Mouse (Mus musculus): ENCODE measurements at regions not wholly inside any gene's neighbourhood (a gene's known extent, or its start where the extent isn't known, plus 50 kb on each side); places are given as distances from the start of the nearest gene placed in this dataset.

DNA sequence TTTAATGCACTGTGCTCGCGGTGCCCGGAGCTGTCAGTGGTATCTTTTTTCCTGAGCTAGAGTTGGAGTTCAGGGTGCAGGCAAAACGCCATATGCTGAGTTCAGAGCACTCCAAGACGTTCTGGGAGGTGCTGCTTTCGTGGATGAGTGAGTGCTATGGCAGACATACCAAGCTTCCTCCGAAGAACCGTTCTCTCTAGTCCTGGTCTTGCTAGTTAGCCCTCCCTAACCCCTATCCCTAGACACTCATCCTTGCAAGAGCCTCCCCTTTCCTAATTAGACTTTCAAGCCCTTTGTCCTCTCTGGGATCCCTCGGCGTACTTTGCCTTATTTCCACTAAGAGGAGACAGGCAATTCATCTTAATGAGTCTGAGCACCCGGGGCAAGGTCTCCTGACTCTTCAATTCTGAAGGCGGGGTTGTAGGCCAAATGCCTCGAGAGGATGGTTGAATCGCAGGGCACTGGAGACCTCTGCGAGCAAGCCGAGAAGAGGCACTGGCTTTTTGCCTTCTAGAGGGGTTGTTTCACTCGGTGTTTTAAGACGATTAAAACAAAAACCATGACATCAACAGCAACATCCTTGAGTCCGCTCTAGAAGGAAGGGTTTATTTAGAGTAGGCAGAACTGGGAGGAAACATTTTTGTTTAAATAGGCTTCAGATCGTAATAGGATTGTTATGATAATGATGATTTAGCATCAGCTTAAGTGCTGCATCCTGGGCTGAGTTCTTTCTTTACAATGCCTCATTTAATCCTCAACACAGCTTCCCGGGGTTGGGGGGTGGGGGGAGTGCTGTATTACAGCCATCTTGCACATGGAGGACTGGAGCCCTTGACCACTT lies 243.6 kb downstream of the Ndfip2 start:
- no peak overlapping the region for H3K4me3 ChIP-seq (replicated peaks)
- H3K27me3 ChIP-seq (ENCODE audit: control insufficient read depth) = peaks cover 17% of the 10 kb centered on the region
- H3K9me3 ChIP-seq (ENCODE audit: control insufficient read depth, low read length) = peaks cover 3% of the 10 kb centered on the region; the same call in 1 of the 2 replicates
- TF ChIP-seq GATA1 (IDR thresholded peaks at IDR 0.05; ENCODE audit: low read length) = no peak
- no peak for TF ChIP-seq TAL1 (IDR thresholded peaks at IDR 0.05; ENCODE audit: low read length)
- no peaks in the 10 kb centered on the region for H3K4me1 ChIP-seq (ENCODE audit: control insufficient read depth)
- H3K36me3 ChIP-seq (ENCODE audit: control insufficient read depth) = no peaks in the 10 kb centered on the region

DNA sequence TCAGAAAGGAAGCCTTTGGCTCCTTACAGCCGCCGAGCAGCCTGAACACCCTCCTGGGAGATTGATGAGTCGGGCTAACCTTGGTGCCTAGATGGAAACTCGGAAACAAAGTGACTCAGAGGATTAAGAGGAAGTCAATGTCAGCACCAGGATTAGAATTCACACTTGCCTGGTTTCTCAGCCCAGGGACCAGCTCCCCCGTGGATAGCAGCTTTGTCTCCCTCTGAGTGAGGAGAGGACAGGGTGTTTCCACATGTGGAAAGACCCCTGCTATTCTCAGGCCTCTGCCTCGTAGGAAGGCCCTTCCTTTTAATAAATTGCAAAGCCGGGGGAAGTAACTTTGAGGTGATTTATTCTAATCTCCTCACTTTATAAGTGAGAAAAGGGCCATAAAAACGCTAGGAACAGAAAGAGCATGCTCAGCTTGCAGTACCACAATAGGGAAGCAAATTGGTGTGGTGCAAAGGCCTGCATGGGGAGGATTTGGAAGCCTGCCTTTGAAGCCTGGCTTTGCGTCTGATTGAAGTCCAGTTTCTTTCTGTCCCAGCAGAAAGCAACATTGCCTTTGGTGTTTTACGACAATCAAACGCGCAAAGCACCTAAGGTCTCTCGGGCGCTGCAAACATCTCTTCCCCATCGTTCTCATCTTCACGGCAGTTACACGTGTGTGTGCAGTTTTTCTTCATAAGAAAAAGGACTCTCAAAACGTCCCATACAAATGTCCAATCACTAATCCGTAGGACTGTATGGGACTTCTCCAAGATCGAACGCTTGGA lies 242.8 kb downstream of the Ndfip2 start:
- TF ChIP-seq GATA1 (IDR thresholded peaks at IDR 0.05; ENCODE audit: low read length) (no peak), TAL1 (IDR thresholded peaks at IDR 0.05; ENCODE audit: low read length) (no peak)
- Histone ChIP-seq H3K4me1 (ENCODE audit: control insufficient read depth) (no peaks in the 10 kb centered on the region), H3K4me3 (replicated peaks) (no peak overlapping the region), H3K36me3 (ENCODE audit: control insufficient read depth) (no peaks in the 10 kb centered on the region), H3K27me3 (ENCODE audit: control insufficient read depth) (peaks cover 17% of the 10 kb centered on the region), H3K9me3 (ENCODE audit: control insufficient read depth, low read length) (peaks cover 3% of the 10 kb centered on the region; the same call in 1 of the 2 replicates)

DNA sequence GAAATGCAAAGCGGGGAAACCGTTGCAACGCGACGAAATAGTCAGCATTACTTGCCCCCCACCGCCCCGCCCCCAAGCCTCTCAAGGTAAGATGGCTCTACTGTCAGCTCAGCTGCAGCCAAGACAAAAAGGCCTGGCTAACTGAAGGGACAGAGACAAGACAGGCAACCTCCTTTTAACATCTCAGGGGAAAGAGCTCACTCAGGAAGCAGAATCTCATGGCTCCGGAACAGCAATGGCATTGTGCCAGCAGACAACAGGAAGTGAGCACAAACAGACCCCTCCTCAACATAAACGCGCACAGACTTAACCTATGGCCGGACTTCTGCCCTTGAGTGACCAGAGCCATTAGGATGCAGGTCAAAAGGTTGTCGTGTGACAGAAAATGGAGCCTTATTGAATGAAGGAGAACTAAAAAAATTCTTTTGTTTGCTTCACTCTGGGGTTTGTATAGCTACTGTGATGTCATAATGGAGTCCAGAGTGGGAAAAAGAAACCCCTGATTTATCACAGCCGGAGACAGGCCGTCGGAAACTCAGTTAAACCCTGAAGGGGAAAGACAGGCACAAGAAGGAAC lies 241.0 kb downstream of the Ndfip2 start:
- H3K4me3 ChIP-seq (replicated peaks) = no peak overlapping the region
- no peaks in the 10 kb centered on the region for H3K4me1 ChIP-seq (ENCODE audit: control insufficient read depth)
- no peak for TF ChIP-seq TAL1 (IDR thresholded peaks at IDR 0.05; ENCODE audit: low read length)
- no peak for TF ChIP-seq GATA1 (IDR thresholded peaks at IDR 0.05; ENCODE audit: low read length)
- H3K27me3 ChIP-seq (ENCODE audit: control insufficient read depth) = peaks cover 17% of the 10 kb centered on the region
- H3K36me3 ChIP-seq (ENCODE audit: control insufficient read depth) = no peaks in the 10 kb centered on the region
- peaks cover 3% of the 10 kb centered on the region; the same call in 1 of the 2 replicates for H3K9me3 ChIP-seq (ENCODE audit: control insufficient read depth, low read length)

DNA sequence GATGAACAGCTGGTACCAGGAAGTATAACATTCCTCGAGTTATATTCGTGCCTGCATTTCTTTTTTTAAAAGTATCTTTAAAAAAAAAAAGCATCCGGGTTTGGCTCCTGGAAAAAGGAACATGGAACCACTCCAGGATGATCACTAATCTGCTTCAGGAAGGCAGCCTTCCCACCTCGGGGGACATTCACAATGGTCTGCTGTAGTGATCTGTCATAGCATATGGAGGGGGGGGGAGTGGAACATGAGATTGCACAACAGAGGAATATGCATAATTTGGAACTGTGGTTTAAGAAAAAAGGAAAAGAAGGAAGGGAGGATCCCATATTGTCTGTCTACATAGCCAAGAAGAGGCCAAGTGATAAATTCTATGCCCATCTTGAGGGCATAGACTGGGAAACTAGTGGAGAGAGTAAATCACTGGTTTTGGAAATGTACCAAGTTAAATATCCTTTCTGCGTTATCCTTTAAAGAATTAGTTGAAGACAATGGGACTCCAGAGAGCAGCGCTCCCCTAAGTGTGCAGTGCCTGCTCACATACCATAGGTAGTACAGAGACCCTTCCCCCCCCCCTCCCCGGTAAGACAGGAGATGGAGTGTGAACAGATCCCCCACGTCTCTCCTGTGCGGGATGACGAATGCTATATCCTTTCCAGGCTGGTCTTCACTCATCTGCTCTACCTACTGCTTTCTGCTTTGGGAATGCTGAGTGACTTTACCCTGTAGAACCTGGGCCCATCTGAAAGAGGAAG lies 240.0 kb downstream of the Ndfip2 start:
- Histone ChIP-seq H3K4me1 (ENCODE audit: control insufficient read depth) (no peaks in the 10 kb centered on the region), H3K27me3 (ENCODE audit: control insufficient read depth) (peaks cover 17% of the 10 kb centered on the region), H3K4me3 (replicated peaks) (no peak overlapping the region), H3K9me3 (ENCODE audit: control insufficient read depth, low read length) (peaks cover 3% of the 10 kb centered on the region; the same call in 1 of the 2 replicates), H3K36me3 (ENCODE audit: control insufficient read depth) (no peaks in the 10 kb centered on the region)
- no peak for TF ChIP-seq GATA1 (IDR thresholded peaks at IDR 0.05; ENCODE audit: low read length)
- TF ChIP-seq TAL1 (IDR thresholded peaks at IDR 0.05; ENCODE audit: low read length) = no peak

DNA sequence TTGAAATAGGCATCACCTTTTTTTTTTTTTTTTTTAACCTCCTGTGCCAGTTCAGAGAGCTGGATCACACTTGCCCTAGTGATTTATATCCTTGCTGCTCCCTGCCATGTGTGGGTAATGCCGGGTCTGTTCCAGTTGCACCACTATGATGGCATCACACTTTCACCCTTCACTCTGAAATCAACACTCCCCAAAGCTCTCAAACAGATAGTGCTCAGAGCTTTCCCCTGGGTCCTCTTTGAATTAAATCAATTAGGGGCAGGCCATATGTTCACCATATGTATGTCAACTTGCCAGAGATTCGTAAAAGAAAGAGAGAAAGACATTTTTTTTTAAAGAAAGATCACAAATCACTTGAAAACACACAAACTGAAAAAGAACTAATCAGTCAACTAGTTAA lies 236.8 kb downstream of the Ndfip2 start:
- Histone ChIP-seq H3K9me3 (ENCODE audit: control insufficient read depth, low read length) (no peaks in the 10 kb centered on the region), H3K4me3 (replicated peaks) (no peak overlapping the region)
- TF ChIP-seq GATA1 (IDR thresholded peaks at IDR 0.05; ENCODE audit: low read length) (no peak), TAL1 (IDR thresholded peaks at IDR 0.05; ENCODE audit: low read length) (no peak)

DNA sequence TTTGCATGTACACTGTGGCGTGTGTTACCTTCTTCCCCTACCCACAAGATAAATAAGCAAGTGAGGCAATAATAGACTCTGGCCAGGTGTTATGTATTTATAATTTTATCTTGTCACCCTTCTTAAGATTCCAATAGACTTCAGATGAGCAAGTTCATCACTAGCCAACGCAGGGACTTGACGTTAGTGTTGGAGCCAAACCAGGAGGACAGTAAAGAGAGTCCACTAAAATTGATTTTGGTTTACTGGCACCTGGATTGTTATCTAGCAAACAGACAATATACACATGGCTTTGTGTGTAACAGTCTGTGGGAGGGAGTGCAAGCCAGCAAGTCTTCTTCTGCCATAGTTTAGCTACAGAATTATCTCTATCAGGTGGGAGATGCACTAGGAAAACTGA lies 236.0 kb downstream of the Ndfip2 start:
- H3K36me3 ChIP-seq (ENCODE audit: control insufficient read depth) = no peaks in the 10 kb centered on the region
- no peaks in the 10 kb centered on the region for H3K9me3 ChIP-seq (ENCODE audit: control insufficient read depth, low read length)
- H3K27me3 ChIP-seq (ENCODE audit: control insufficient read depth) = peaks cover 3% of the 10 kb centered on the region
- H3K4me1 ChIP-seq (ENCODE audit: control insufficient read depth) = no peaks in the 10 kb centered on the region
- TF ChIP-seq TAL1 (IDR thresholded peaks at IDR 0.05; ENCODE audit: low read length) (no peak), GATA1 (IDR thresholded peaks at IDR 0.05; ENCODE audit: low read length) (no peak)
- H3K4me3 ChIP-seq (replicated peaks) = no peak overlapping the region

More for the DNA sequence above, 236.8 kb downstream of the Ndfip2 start:
- no peaks in the 10 kb centered on the region for H3K36me3 ChIP-seq (ENCODE audit: control insufficient read depth)
- no peaks in the 10 kb centered on the region for H3K4me1 ChIP-seq (ENCODE audit: control insufficient read depth)
- peaks cover 4% of the 10 kb centered on the region for H3K27me3 ChIP-seq (ENCODE audit: control insufficient read depth)

DNA sequence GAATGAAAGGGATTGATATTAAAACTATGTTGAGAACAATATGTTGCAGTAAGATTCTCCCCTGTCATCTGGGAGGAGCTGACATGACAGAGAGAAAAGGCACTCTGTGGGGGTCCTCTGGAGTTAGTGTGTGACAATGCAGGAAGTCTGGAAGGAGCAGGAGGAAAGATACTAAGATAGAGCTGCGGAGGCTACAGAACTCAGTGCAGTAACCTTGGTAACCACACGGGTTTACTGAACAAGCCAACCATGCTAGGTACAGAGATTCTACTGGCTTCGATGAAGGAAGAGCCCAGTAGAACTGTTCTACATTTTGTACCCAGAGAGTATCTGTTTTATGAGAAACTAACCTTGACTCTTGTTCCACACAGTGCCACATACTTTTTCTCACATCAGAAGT lies 231.8 kb downstream of the Ndfip2 start:
- H3K9me3 ChIP-seq (ENCODE audit: control insufficient read depth, low read length) = no peaks in the 10 kb centered on the region; the same call in 1 of the 2 replicates
- H3K4me1 ChIP-seq (ENCODE audit: control insufficient read depth) = no peaks in the 10 kb centered on the region

DNA sequence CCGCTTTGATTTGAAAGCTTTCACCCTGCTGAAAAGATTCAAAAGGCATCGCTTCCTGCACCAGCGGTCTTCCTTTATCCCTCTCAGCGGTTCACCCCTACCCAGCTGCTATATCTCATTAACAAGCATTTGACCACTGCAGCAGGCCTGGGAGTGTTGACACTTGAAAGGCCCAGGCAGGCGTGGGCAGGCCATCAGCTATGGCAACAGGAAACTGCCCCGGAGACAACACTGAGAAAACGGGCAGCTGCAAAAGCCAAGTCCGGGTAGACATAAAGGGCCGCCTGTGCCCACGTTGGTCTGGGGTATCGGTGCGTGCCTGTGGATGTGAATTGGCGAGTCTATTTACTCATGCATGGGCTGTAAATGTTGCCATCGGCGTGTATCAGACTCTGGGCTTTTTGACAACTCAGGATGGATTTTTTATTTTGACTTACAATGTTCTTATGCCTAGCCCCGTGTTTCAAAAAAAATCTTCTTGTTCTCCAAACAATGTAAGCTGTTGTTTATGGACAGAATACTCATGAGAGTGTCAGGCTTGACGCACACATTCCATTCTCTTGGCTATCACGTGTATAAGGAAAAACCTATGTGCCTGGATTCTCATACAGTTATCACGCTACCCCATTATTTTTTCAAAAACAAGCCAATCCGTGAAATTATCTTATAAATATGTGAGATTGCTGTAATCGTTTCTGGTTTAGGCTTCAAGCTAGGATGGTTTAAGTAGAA lies 225.1 kb downstream of the Ndfip2 start:
- TF ChIP-seq TAL1 (IDR thresholded peaks at IDR 0.05; ENCODE audit: low read length) = no peak
- TF ChIP-seq GATA1 (IDR thresholded peaks at IDR 0.05; ENCODE audit: low read length) = no peak
- H3K9me3 ChIP-seq (ENCODE audit: control insufficient read depth, low read length) = no peaks in the 10 kb centered on the region; the same call in 1 of the 2 replicates
- no peaks in the 10 kb centered on the region for H3K4me1 ChIP-seq (ENCODE audit: control insufficient read depth)
- no peaks in the 10 kb centered on the region for H3K36me3 ChIP-seq (ENCODE audit: control insufficient read depth)
- no peak overlapping the region for H3K4me3 ChIP-seq (replicated peaks)
- no peaks in the 10 kb centered on the region for H3K27me3 ChIP-seq (ENCODE audit: control insufficient read depth)

More for the DNA sequence above, 231.8 kb downstream of the Ndfip2 start:
- TF ChIP-seq GATA1 (IDR thresholded peaks at IDR 0.05; ENCODE audit: low read length) (no peak), TAL1 (IDR thresholded peaks at IDR 0.05; ENCODE audit: low read length) (no peak)
- Histone ChIP-seq H3K36me3 (ENCODE audit: control insufficient read depth) (no peaks in the 10 kb centered on the region), H3K27me3 (ENCODE audit: control insufficient read depth) (no peaks in the 10 kb centered on the region), H3K4me3 (replicated peaks) (no peak overlapping the region)
